Mouse (Mus musculus): ENCODE data around the gene Cd99l2. TPM values are rescaled to one million over a fixed set of nuclear protein-coding genes. Genes with fewer than 3 reads are reported as not detected.
A peak's percentile ranks its signal among the peaks of the same experiment; 100 is the strongest.
"Not testable (repeated sequence)": the region's sequence is repeated elsewhere in the genome, so short reads cannot be mapped to it uniquely, and the experiment has no call there.

The Cd99l2 gene
- polyA plus RNA-seq, 1 experiment, result 4.7 TPM

- Histone ChIP-seq H3K4me1 (ENCODE audit: control insufficient read depth, insufficient read depth, low read length) (no peaks in the 10 kb centered on the region), H3K4me3 (ENCODE audit: control insufficient read depth, low read depth, low read length) (no peak overlapping the region), H3K27me3 (ENCODE audit: control insufficient read depth, insufficient read depth, low read length) (no peaks in the 10 kb centered on the region), H3K27ac (ENCODE audit: control insufficient read depth, insufficient read depth, low read depth, low read length) (no peak overlapping the region), H3K36me3 (ENCODE audit: control insufficient read depth, insufficient read depth, low read length) (no peaks in the 10 kb centered on the region)
- no peak for TF ChIP-seq CTCF (IDR thresholded peaks at IDR 0.05; ENCODE audit: control insufficient read depth, insufficient read depth, insufficient replicate concordance, low read depth, low read length)
- no peak for TF ChIP-seq POLR2A (IDR thresholded peaks at IDR 0.05; ENCODE audit: control insufficient read depth, low read depth, low read length)
Measured at GRCm38 (mm10) chrX:71527461-71527860, 34.8 kb upstream of the Cd99l2 start.

- Histone ChIP-seq H3K27me3 (ENCODE audit: control insufficient read depth, insufficient read depth, low read length) (no peaks in the 10 kb centered on the region), H3K4me3 (ENCODE audit: control insufficient read depth, low read depth, low read length) (no peak overlapping the region), H3K27ac (ENCODE audit: control insufficient read depth, insufficient read depth, low read depth, low read length) (no peak overlapping the region), H3K36me3 (ENCODE audit: control insufficient read depth, insufficient read depth, low read length) (no peaks in the 10 kb centered on the region), H3K4me1 (ENCODE audit: control insufficient read depth, insufficient read depth, low read length) (no peaks in the 10 kb centered on the region)
- TF ChIP-seq POLR2A (IDR thresholded peaks at IDR 0.05; ENCODE audit: control insufficient read depth, low read depth, low read length) (no peak), CTCF (IDR thresholded peaks at IDR 0.05; ENCODE audit: control insufficient read depth, insufficient read depth, insufficient replicate concordance, low read depth, low read length) (no peak)
Measured at GRCm38 (mm10) chrX:71525593-71526299, 33.1 kb upstream of the Cd99l2 start.

- H3K27me3 ChIP-seq (ENCODE audit: control insufficient read depth, insufficient read depth, low read length), result no peaks in the 10 kb centered on the region
- no peaks in the 10 kb centered on the region for H3K36me3 ChIP-seq (ENCODE audit: control insufficient read depth, insufficient read depth, low read length)
- no peaks in the 10 kb centered on the region for H3K4me1 ChIP-seq (ENCODE audit: control insufficient read depth, insufficient read depth, low read length)
- no peak for TF ChIP-seq CTCF (IDR thresholded peaks at IDR 0.05; ENCODE audit: control insufficient read depth, insufficient read depth, insufficient replicate concordance, low read depth, low read length)
- no peak for TF ChIP-seq POLR2A (IDR thresholded peaks at IDR 0.05; ENCODE audit: control insufficient read depth, low read depth, low read length)
- H3K4me3 ChIP-seq (ENCODE audit: control insufficient read depth, low read depth, low read length), result no peak overlapping the region
- no peak overlapping the region for H3K27ac ChIP-seq (ENCODE audit: control insufficient read depth, insufficient read depth, low read depth, low read length)
Measured at GRCm38 (mm10) chrX:71524310-71524709, 31.7 kb upstream of the Cd99l2 start.

- Histone ChIP-seq H3K27me3 (ENCODE audit: control insufficient read depth, insufficient read depth, low read length) (no peaks in the 10 kb centered on the region), H3K4me1 (ENCODE audit: control insufficient read depth, insufficient read depth, low read length) (no peaks in the 10 kb centered on the region), H3K4me3 (ENCODE audit: control insufficient read depth, low read depth, low read length) (no peak overlapping the region), H3K27ac (ENCODE audit: control insufficient read depth, insufficient read depth, low read depth, low read length) (no peak overlapping the region), H3K36me3 (ENCODE audit: control insufficient read depth, insufficient read depth, low read length) (no peaks in the 10 kb centered on the region)
- no peak for TF ChIP-seq CTCF (IDR thresholded peaks at IDR 0.05; ENCODE audit: control insufficient read depth, insufficient read depth, insufficient replicate concordance, low read depth, low read length)
- no peak for TF ChIP-seq POLR2A (IDR thresholded peaks at IDR 0.05; ENCODE audit: control insufficient read depth, low read depth, low read length)
Measured at GRCm38 (mm10) chrX:71522889-71523288, 30.2 kb upstream of the Cd99l2 start.

- no peaks in the 10 kb centered on the region for H3K4me1 ChIP-seq (ENCODE audit: control insufficient read depth, insufficient read depth, low read length)
- no peak for TF ChIP-seq POLR2A (IDR thresholded peaks at IDR 0.05; ENCODE audit: control insufficient read depth, low read depth, low read length)
- TF ChIP-seq CTCF (IDR thresholded peaks at IDR 0.05; ENCODE audit: control insufficient read depth, insufficient read depth, insufficient replicate concordance, low read depth, low read length), result no peak
- no peaks in the 10 kb centered on the region for H3K36me3 ChIP-seq (ENCODE audit: control insufficient read depth, insufficient read depth, low read length)
- no peaks in the 10 kb centered on the region for H3K27me3 ChIP-seq (ENCODE audit: control insufficient read depth, insufficient read depth, low read length)
- no peak overlapping the region for H3K27ac ChIP-seq (ENCODE audit: control insufficient read depth, insufficient read depth, low read depth, low read length)
- H3K4me3 ChIP-seq (ENCODE audit: control insufficient read depth, low read depth, low read length), result no peak overlapping the region
Measured at GRCm38 (mm10) chrX:71519252-71519651, 26.6 kb upstream of the Cd99l2 start.

- not testable (repeated sequence) for H3K27me3 ChIP-seq (ENCODE audit: control insufficient read depth, insufficient read depth, low read length); H3K4me3 ChIP-seq (ENCODE audit: control insufficient read depth, low read depth, low read length); H3K36me3 ChIP-seq (ENCODE audit: control insufficient read depth, insufficient read depth, low read length); H3K4me1 ChIP-seq (ENCODE audit: control insufficient read depth, insufficient read depth, low read length); H3K27ac ChIP-seq (ENCODE audit: control insufficient read depth, insufficient read depth, low read depth, low read length)
Measured at GRCm38 (mm10) chrX:71506591-71506990, 13.9 kb upstream of the Cd99l2 start.

GRCm38 (mm10) chrX:71493279-71493656 lies 619 bp upstream of the Cd99l2 start:
- TF ChIP-seq POLR2A (IDR thresholded peaks at IDR 0.05; ENCODE audit: control insufficient read depth, low read depth, low read length), result no peak
- TF ChIP-seq CTCF (IDR thresholded peaks at IDR 0.05; ENCODE audit: control insufficient read depth, insufficient read depth, insufficient replicate concordance, low read depth, low read length), result no peak
- Histone ChIP-seq H3K27me3 (ENCODE audit: control insufficient read depth, insufficient read depth, low read length) (no peaks in the 10 kb centered on the region), H3K4me1 (ENCODE audit: control insufficient read depth, insufficient read depth, low read length) (peaks cover 4% of the 10 kb centered on the region), H3K4me3 (ENCODE audit: control insufficient read depth, low read depth, low read length) (peak overlapping the region; percentile 85), H3K36me3 (ENCODE audit: control insufficient read depth, insufficient read depth, low read length) (no peaks in the 10 kb centered on the region), H3K27ac (ENCODE audit: control insufficient read depth, insufficient read depth, low read depth, low read length) (peak overlapping the region; percentile 83)
